Mouse (Mus musculus): ENCODE measurements around the gene 2810006K23Rik.
"Not testable (repeated sequence)": the region's sequence is repeated elsewhere in the genome, so short reads cannot be mapped to it uniquely, and the experiment has no call there.

The 2810006K23Rik gene

DNA sequence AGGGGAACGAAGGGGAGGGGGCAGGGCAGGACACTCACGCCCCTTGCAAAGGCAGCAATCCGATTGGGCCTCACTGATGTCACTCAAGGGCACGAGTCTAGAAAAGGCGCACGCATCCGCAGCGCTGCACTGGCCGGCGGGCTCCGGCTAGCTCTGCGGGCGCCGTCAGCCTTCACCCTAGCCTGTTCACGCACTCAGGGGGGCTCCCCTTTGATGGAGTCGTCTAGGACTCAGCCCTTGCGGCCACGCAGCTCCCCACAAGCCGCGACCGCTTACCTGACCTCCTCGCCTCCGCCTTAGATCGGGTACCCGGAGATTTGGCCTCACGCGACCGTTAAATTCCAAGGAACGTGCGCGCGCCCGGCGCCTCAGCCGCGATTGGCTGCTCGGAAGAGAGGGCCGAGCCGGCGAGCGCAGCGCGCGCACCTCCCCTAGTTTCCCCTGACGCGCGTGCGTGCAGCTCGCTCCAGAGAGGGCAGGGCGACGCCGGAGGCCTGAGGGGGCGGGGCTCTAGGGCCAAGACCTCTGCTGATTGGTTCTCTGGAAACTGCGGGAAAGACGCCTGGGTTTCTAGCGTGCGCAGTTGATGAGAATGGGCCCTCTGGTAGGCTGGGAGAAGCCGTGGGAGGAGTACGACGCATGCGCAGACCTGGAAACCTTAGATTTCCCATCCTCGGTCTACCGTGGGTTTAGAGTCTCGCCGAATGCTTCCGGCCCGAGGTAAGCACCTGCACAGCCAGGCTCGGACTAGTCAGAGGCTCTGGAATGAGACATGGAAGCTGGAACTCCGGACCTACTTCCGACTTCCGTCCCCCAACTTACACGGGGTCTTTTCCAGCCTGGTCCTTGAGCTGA lies at the start of gene 2810006K23Rik, which contains the start of gene Mphosph9:
TSS of gene 2810006K23Rik (plus strand) at position 580 of the 855 bp plus-strand sequence.
TSS of gene Mphosph9 (minus strand) at position 463 of the 855 bp plus-strand sequence.
- DNase-seq = peak; percentile 100

GRCm38 (mm10) chr5:124282854-124283253 lies 45.0 kb upstream of the 2810006K23Rik start:
- DNase-seq = no peak

- DNase-seq = no peak
These were observed 43.6 kb upstream of the 2810006K23Rik start for GRCm38 (mm10) chr5:124284330-124284729.

DNA sequence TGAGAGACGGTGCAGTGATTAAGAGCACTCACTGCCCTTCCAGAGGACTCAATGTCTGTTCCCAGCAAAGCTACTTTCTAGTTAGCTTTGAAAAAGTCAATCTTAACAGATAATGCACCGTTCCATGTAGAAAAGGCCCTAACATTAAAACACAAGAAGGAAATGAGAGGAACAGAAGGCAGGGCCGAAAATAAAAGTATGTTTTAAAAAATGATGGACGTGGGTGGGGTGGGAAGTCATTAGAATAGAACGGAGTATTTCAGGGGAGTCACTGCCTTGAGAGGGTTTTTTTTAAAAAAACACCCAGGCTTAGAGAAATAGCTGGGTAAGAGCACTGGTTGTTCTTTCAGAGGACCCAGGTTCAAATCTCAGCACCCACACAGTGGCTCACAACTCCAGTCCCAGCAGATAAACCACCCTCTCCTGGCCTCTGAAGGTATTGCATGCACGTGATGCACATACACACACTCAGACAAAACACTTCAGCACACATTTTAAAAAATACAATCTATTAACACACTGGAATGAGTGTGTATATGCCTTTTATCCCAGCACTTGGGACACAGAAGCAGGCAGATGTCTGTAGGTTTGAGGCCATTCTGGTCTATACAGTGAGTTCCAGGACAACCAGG lies 40.2 kb upstream of the 2810006K23Rik start:
- no peak for DNase-seq

GRCm38 (mm10) chr5:124290216-124290615 lies 37.7 kb upstream of the 2810006K23Rik start:
- no peak for DNase-seq

DNA sequence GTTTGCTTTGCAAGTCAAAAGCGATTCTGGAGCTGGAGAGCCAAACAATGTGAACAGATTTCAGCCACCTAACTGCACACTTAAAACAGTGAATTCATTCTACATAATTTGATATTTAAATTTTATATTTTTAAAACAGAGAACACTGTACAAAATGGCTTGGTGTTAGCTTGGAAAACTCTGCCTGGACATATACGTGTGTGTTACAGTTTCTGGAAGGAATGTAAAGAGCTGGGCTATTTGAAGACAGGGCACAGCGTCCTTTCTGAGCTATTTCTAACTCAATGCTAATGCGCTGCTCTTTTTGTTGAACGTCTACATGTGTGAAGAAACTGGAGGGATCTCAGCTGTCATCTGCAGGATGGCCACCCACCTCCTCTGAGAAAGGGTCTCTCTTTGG lies 33.9 kb upstream of the 2810006K23Rik start:
- DNase-seq = no peak

DNA sequence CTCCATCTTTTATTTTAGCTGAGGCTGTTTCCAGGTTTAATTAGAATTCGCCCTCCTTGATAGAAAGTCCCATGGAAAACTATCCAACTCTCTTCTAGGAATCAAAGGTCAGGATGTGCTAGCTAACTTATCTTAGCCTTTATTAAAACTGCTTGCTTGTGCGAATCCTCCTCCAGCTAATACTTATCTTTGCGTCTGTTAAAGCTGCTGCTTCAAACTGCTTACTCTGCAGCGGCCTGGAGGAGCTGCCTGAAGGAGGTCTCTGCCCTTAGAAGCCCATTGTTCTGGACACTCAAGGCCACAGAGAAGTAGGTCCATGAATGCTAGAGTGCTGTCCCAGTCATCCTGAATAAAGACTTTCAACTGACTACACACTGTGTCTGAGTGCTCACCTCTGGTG lies 31.4 kb upstream of the 2810006K23Rik start:
- DNase-seq = no peak

- not testable (repeated sequence) for DNase-seq
These were observed 28.6 kb upstream of the 2810006K23Rik start for GRCm38 (mm10) chr5:124299307-124299706.

GRCm38 (mm10) chr5:124300132-124300531 lies 27.8 kb upstream of the 2810006K23Rik start:
- no peak for DNase-seq

DNA sequence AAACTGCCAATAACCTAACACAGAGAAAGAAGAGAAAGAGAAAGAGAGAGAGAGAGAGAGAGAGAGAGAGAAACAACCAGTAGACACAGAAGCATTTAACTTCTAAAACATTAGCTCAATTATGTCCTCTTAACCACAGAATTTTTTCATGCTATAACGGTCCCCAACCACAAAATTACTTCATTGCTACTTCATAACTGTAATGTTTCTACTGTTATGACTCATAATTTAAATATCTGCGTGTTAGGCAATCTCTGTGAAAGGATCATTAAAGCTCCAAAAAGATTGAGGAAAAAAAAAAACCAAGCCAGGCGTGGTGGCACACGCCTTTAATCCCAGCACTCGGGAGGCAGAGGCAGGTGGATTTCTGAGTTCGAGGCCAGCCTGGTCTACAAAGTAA lies 25.0 kb upstream of the 2810006K23Rik start:
- DNase-seq = not testable (repeated sequence)

GRCm38 (mm10) chr5:124309155-124309554 lies 18.7 kb upstream of the 2810006K23Rik start:
- no peak for DNase-seq

DNA sequence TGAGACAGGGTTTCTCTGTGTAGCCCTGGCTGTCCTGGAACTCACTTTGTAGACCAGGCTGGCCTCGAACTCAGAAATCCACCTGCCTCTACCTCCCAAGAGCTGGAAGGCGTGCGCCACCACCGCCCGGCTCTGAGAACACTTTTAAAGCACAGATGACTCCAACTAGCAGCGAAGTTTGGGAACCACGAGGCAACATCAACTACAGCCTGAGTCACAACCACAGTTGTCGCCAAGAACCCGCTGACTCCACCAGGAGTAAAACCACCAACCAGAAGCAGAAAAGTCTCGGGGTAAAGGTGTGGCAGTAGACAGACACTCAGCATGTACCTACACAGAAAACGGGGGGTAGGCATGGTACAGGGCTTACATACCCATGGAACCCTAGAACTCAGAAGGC lies 17.8 kb upstream of the 2810006K23Rik start:
- no peak for DNase-seq

- DNase-seq = no peak
These were observed 12.4 kb upstream of the 2810006K23Rik start for GRCm38 (mm10) chr5:124315498-124315897.

DNA sequence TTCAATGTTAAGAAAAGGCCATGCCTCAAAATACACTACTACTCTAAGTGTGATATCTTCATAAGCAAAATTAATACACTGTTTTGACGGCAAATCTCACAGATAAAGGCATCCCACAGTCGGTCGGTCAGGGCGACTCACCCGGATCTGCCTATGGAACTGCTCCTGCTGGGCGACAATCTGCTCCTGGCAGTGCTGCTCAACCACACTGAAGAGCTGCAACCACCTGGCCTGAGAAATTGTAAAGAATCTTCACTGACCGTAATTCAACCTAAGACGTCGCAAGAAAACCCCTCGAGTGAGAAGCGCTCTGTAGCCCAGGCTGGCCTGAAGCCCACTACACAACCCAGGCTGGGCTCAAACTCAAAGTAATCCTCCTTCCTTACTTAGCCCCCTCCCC lies 11.9 kb upstream of the 2810006K23Rik start:
- peak; percentile 79 for DNase-seq

DNA sequence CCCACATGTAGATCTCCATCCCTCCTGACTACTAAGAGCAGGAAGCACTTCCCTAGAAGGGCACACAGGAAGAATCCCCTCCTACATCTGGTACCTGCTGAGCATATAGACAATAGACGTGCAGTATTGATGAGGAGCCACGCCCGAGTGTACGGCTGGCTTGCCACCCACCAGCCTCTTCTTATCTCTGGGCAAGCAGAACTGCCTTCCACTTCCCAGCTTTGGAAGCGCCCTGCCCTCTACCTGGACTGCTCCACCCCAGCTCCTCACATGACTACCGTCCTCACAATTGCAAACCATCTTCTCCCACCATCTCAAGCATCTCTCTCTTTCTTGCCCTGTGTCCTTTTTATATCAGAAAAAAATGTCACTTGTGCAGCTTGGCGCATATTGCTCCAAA lies 10.2 kb upstream of the 2810006K23Rik start:
- no peak for DNase-seq

DNA sequence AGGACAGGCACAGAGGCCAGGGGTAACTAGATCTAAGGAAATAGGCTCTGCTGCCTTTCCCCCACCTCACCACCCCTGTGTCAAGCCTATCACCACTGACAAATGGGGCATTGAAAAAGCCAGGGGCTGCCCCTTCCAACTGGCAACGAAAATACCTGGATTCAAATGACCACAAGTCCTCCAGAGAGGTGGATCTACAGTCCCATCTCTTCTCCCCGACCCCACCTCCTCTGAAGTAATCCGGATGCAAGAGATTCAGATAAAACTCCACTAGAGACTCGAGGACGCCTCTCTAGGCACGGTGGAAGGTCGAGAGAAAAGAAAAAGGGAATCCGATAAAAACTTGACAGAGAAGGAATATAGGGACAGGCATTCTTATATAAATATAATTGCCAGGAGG lies 1.1 kb upstream of the 2810006K23Rik start:
- no peak for DNase-seq

DNA sequence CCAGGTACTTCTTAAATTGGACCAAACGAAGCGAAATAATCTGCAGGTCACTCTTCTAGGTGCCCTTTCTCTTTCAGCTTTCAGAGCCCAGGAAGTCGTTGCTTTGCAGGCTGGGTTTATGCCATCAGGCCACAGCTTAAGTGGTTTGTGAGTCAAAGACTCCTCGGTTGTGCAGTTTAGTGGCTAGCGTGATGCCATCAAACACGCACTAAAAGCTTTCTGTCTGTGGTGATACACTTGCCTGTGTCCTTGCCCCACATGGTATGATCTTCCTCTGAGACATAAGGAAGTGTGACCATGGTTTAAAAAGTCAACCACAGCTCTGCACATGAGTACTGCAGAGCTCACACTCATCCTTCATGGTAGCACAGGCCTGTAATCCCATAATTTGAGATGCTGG lies 2.2 kb downstream of the 2810006K23Rik start:
- DNase-seq = no peak

DNA sequence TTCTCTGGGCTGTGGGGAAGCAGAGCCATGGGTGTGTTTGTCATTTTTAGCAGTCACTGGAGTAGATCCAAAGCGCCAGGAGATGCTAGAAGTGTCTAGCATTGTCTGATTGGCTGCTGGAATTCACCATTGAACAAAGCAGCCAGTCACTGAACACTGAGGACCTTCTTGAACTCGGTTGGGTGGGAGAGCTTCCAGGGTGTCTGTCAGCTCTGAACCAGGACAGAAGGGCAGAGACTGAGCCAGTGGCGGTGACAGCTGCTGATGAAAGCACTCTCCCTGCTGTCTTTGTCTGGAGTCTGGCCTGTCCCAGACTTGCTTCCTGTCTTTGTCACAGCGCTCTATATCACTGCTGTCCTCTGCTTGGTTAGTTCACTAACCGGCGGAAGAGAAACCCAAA lies 6.5 kb downstream of the 2810006K23Rik start:
- peak; percentile 47 for DNase-seq

DNA sequence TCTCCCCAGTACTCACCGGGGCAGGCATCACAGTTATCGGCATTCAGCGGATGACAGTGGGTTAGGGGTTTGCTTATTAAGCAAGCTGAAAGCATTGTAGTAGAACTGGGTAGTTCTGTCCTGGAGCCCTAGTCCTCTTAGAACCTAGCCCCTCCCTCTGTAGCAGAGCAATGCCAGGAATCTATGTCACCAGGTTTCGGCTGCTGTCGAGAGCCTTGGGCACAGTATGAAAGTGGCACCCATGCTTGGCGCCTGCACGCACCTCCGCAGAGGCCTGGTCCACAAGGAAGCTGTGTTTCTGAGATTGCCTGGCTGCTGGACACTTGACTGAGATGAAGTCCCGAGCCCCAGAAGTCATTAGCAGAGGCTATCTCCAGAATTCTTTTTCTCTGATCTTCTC lies 9.2 kb downstream of the 2810006K23Rik start:
- no peak for DNase-seq

- no peak for DNase-seq
These were observed 10.0 kb downstream of the 2810006K23Rik start for GRCm38 (mm10) chr5:124337909-124338308.

- peak; percentile 71 for DNase-seq
These were observed 10.9 kb downstream of the 2810006K23Rik start for GRCm38 (mm10) chr5:124338791-124339190.

GRCm38 (mm10) chr5:124341753-124342339 lies 14.0 kb downstream of the 2810006K23Rik start:
- DNase-seq = not testable (repeated sequence)

DNA sequence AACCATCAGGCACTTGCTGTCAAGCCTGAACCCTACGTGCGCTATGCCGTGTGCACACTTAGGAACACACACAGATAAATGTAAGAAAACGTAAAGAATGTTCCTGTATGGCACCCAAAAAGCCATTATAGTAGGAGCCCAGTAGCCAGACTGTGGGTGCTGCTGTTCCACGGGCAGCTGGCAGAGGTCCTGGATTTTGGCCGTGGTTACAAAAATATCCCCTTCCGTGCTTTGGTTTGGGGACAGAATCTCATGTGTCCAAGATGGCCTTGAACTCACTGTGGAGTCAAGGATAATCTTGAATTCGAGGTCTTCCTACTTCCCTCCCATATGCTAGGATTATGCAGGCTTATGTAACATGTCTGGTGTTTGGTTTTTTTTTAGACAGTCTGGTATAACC lies 15.0 kb downstream of the 2810006K23Rik start:
- no peak for DNase-seq

DNA sequence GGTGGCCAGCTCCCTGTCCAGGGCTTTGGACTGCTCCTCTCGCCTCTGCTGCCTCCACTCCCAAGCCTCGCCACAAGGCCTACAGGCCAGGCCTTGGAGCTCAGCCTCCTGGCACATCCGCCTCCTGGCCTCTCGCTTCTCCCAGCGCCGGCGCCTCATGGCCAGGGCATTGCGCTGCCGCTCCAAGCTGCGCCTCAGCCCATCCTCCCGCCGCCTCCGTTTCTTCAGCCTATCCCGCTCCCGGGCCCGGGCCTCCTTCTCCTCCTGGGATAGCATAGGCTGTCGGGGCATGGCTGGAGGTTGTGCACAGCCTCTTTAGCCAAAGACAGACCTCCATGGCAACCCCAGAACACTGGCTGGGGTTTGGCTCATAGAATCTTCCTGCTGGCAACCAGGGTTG lies 21.3 kb downstream of the 2810006K23Rik start:
- DNase-seq = peak; percentile 61
